Mouse (Mus musculus): ENCODE data around the gene 2210016L21Rik.

DNA sequence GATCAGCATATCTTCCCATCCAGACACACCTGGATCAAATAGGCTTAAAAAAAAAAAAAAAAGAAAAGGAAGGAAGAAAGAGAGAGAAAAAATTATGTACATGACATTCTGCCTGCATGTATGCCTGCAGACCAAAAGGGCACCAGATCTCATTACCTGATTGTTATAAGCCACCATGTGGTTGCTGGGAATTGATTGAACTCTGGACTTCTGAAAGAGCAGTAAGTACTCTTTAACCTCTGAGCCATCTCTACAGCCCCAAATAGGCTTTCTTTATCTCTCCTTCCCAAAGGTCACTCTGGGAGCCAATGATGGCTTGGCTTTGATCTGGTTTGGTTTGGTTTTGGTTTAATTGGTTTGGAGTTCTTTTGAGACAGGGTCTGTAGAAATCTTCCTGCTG, 43.1 kb downstream of the 2210016L21Rik start:
- no peak for TF ChIP-seq POLR2A (IDR thresholded peaks at IDR 0.05; ENCODE audit: low read depth, low read length)
- no peak for TF ChIP-seq CTCF (IDR thresholded peaks at IDR 0.05; ENCODE audit: borderline replicate concordance, insufficient read depth, low read length)

Data from embryonic fibroblast, embryonic 13.5 days (primary cell).